Mouse (Mus musculus) C2C12 (cell line): ENCODE results near the gene Dbh. TPM values are rescaled to one million over a fixed set of nuclear protein-coding genes. Genes with fewer than 3 reads are reported as not detected.

Experiments used
- H3K27me3 ChIP-seq: one replicate; pipeline ENCODE4 v1.6.1; 2011; ENCODE audit not compliant: control insufficient read depth, insufficient read depth, insufficient read length
- H3K36me3 ChIP-seq: one replicate; pipeline ENCODE4 v1.6.1; 2011; ENCODE audit not compliant: control insufficient read depth, insufficient read depth
- H3K4me3 ChIP-seq: one replicate; pipeline ENCODE4 v1.5.1; 2011; ENCODE audit warnings: mild to moderate bottlenecking, control low read depth; ENCODE audit not compliant: poor library complexity, insufficient read depth, severe bottlenecking
- H3K79me2 ChIP-seq: one replicate; pipeline ENCODE4 v1.6.1; 2011; ENCODE audit not compliant: control insufficient read depth, insufficient read depth
- H3K79me3 ChIP-seq: one replicate; pipeline ENCODE4 v1.6.1; 2011; ENCODE audit warnings: low read depth, control low read depth
- H3ac ChIP-seq: one replicate; pipeline ENCODE3; 2011; ENCODE audit warnings: low read depth; ENCODE audit not compliant: control insufficient read depth, insufficient read length
- CEBPB ChIP-seq: IDR thresholded peaks from one replicate; pipeline ENCODE4 v1.6.1; 2011; ENCODE audit warnings: low read depth, mild to moderate bottlenecking, control low read depth, moderate library complexity
- CTCF ChIP-seq: IDR thresholded peaks from one replicate; pipeline ENCODE4 v1.5.1; 2011; ENCODE audit not compliant: control insufficient read depth, insufficient read depth, insufficient read length
- FOSL1 ChIP-seq: IDR thresholded peaks from one replicate; pipeline ENCODE4 v1.8.0; 2011; ENCODE audit warnings: mild to moderate bottlenecking, low read length; ENCODE audit not compliant: poor library complexity, insufficient read depth, severe bottlenecking
- MAX ChIP-seq: IDR thresholded peaks from one replicate; pipeline ENCODE4 v1.6.1; 2011; ENCODE audit warnings: mild to moderate bottlenecking, control low read depth
- MYOD1 ChIP-seq: IDR thresholded peaks from one replicate; pipeline ENCODE4 v1.6.1; 2011; ENCODE audit warnings: low read depth; ENCODE audit not compliant: control insufficient read depth, insufficient read length
- MYOG ChIP-seq: IDR thresholded peaks from one replicate; pipeline ENCODE4 v1.6.1; 2011; ENCODE audit not compliant: control insufficient read depth, insufficient read length; ENCODE audit errors: extremely low read depth
- USF1 ChIP-seq: IDR thresholded peaks from one replicate; pipeline ENCODE4 v1.6.1; 2011; ENCODE audit warnings: low read depth, mild to moderate bottlenecking, control low read depth, moderate library complexity
- polyA plus RNA-seq: library from polyadenylated mRNA; unstranded; fragments of >200 nt; fragmentation: generic; extraction: Trizol; gene quantifications from one replicate; pipeline ENCODE4 v1.2.1, GENCODE M21; 2012; ENCODE audit warnings: missing spikeins

Dbh gene
- polyA plus RNA-seq, 1 experiment = 0.06 TPM

DNA sequence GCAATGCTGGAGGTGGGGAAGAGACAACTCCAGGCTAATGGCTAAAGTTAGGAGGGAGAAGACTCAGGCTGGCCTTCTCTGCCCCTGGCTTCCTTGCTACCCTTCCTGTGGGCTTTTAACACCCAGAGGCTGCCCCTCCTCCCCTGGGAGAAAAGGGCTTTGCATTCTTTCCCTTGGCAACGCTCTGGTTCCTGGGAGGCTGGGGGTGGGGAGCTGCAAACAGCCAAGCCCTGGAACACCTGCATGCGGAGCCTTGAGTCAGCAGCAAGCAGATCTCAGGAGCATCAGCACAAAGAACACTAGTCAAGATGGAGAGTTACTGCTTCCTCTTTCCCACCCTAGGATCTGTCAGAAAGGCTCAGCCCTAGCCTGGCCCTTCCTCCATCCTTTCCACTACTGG is 15.6 kb upstream of the Dbh start:
- Histone ChIP-seq H3ac (no peak overlapping the region), H3K79me3 (no peaks in the 10 kb centered on the region), H3K27me3 (peaks cover 36% of the 10 kb centered on the region), H3K4me3 (no peak overlapping the region), H3K79me2 (no peaks in the 10 kb centered on the region), H3K36me3 (no peaks in the 10 kb centered on the region)
- TF ChIP-seq USF1 (no peak), MAX (no peak), MYOD1 (no peak), CTCF (no peak), FOSL1 (no peak), MYOG (no peak), CEBPB (no peak)

DNA sequence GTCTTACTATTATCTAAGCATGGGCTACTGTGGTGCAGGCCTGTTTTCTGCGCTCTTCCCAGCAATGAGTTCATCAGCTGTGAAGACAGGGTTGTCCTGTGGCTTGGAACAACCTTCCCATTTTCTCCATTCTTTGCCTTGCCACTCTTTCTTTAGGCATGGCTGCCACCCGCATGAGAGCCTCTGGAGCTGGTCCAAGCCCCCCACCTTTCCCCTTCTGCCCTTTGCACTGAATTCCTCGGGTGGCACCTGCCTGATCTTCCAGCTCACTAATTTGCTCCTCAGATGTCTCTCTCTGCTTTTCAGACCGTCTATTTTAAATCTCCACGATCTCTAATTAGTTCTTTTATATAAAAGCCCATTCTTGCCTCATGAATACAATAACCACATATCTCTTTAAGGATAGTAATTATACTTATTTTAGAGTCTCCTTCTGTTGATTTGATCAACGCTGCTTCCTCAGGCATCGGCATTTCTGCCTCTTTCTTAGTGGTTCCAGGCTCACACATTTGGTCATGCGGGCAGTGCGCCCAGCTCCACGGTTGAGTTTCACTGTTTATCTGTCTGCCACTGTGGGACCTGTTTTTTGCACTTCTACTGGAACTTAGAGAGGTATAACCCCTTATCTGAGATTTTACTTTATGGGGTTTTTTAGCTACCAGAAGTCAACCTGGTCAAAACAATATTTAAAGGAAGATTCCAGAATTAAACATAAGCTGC is 10.4 kb upstream of the Dbh start:
- H3K4me3 ChIP-seq = no peak overlapping the region
- peaks cover 34% of the 10 kb centered on the region for H3K27me3 ChIP-seq
- H3K79me2 ChIP-seq = no peaks in the 10 kb centered on the region
- no peak overlapping the region for H3ac ChIP-seq
- no peaks in the 10 kb centered on the region for H3K36me3 ChIP-seq
- no peak for TF ChIP-seq MAX
- no peak for TF ChIP-seq FOSL1
- TF ChIP-seq USF1 = no peak
- TF ChIP-seq CTCF = no peak
- TF ChIP-seq CEBPB = no peak
- no peaks in the 10 kb centered on the region for H3K79me3 ChIP-seq

DNA sequence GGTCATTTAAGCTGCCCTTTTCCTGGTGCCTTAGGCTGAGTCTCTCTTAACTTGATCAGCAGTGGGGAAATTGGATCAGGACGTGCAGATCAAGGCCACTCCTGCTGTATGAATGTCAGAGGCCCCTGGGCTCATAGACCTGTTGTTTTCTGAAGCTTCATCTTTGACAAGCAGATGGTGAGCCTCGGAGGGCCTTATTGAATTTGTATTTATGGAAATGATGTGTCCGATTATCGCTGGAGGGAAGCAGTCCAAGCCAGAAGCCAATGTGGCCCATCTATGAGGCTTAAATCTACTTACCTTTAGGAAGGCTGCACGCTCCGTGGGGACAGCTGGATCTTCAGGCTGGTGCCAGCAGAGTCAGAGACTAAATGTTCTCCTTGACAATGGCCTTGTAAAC is 8.4 kb upstream of the Dbh start:
- Histone ChIP-seq H3K79me3 (no peaks in the 10 kb centered on the region), H3K79me2 (no peaks in the 10 kb centered on the region), H3K4me3 (no peak overlapping the region), H3ac (no peak overlapping the region), H3K27me3 (peaks cover 30% of the 10 kb centered on the region), H3K36me3 (no peaks in the 10 kb centered on the region)
- no peak for TF ChIP-seq USF1
- no peak for TF ChIP-seq MAX
- no peak for TF ChIP-seq CEBPB
- TF ChIP-seq MYOG = no peak
- no peak for TF ChIP-seq MYOD1
- TF ChIP-seq FOSL1 = no peak
- no peak for TF ChIP-seq CTCF

DNA sequence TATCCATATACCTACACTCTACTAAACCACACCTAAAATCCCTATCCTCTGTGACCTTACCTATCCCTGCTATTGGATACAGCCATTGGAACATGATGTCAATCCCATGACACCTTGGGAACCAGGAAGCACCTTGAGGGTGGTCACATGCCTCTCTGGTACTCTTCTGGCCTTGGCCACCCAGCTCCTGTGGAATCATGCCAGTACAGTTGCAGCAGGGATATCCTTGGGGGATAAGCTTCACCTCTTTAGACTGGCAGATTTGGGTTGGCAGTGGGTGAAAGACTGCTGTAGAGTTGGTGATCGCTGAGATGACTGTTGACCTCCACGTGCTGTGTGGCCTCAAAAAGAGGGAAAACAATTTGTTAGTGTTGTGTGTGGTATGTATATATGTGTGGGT is 3.5 kb upstream of the Dbh start:
- Histone ChIP-seq H3K27me3 (peaks cover 41% of the 10 kb centered on the region), H3K36me3 (no peaks in the 10 kb centered on the region), H3K4me3 (no peak overlapping the region), H3ac (no peak overlapping the region), H3K79me3 (no peaks in the 10 kb centered on the region), H3K79me2 (no peaks in the 10 kb centered on the region)
- TF ChIP-seq MYOD1 (no peak), CTCF (no peak), USF1 (no peak), MAX (no peak), FOSL1 (no peak), CEBPB (no peak)

DNA sequence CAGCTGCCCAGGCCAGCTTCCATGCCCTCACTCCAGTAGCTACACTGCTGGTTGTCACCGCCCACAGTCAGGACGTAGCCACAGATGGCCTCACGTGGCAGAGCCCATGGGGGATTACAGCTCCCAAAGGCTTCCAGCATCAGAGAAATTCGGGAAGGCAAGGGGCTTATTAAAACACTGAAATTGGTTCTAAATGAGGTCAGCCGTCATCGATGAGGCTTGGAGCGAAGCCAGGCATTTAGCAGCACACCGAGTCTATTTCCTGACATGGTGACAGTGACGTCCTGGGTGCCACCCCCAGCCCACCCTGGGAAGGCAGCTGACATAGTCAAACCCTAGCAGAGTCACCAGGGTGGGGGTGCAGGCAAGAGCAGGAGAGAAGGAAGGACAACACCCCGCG is 2.4 kb upstream of the Dbh start:
- peaks cover 45% of the 10 kb centered on the region for H3K27me3 ChIP-seq
- no peaks in the 10 kb centered on the region for H3K79me3 ChIP-seq
- no peak overlapping the region for H3ac ChIP-seq
- H3K79me2 ChIP-seq = no peaks in the 10 kb centered on the region
- TF ChIP-seq FOSL1 (no peak), CTCF (no peak), MAX (no peak), CEBPB (no peak), MYOG (no peak), MYOD1 (no peak)
- H3K4me3 ChIP-seq = no peak overlapping the region
- no peaks in the 10 kb centered on the region for H3K36me3 ChIP-seq

DNA sequence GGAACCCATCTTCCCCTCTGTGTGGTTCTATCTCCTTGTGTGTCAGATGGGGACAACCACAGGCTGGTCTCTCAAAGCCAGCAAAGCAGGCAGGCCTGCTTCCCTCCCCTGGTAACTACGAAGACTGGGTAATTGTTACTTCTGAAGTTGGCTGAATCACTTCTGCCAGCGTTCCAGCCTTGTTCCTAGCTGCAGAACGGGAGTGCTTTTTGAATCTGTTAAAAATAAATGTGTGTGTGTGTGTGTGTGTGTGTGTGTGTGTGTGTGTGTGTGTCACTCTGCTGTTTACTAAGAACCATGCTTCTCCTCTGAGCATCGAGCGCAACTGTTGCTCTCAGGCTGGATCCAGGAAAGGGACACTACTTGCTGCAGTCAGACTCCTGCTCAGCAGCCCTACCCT is 1.2 kb upstream of the Dbh start:
- Histone ChIP-seq H3K27me3 (peaks cover 52% of the 10 kb centered on the region), H3K4me3 (no peak overlapping the region), H3K79me2 (no peaks in the 10 kb centered on the region), H3ac (no peak overlapping the region), H3K79me3 (no peaks in the 10 kb centered on the region), H3K36me3 (no peaks in the 10 kb centered on the region)
- TF ChIP-seq MAX (no peak), CTCF (no peak), FOSL1 (no peak), MYOD1 (no peak), MYOG (no peak), USF1 (no peak), CEBPB (no peak)
